Mouse (Mus musculus) ES-CJ7 (cell line): ENCODE data around the gene Zdhhc3.

Source experiments
- DNase-seq: peaks from one replicate; pipeline ENCODE4 v3.0.0; 2011; ENCODE audit warnings: low read depth, low spot score

The Zdhhc3 gene

DNA sequence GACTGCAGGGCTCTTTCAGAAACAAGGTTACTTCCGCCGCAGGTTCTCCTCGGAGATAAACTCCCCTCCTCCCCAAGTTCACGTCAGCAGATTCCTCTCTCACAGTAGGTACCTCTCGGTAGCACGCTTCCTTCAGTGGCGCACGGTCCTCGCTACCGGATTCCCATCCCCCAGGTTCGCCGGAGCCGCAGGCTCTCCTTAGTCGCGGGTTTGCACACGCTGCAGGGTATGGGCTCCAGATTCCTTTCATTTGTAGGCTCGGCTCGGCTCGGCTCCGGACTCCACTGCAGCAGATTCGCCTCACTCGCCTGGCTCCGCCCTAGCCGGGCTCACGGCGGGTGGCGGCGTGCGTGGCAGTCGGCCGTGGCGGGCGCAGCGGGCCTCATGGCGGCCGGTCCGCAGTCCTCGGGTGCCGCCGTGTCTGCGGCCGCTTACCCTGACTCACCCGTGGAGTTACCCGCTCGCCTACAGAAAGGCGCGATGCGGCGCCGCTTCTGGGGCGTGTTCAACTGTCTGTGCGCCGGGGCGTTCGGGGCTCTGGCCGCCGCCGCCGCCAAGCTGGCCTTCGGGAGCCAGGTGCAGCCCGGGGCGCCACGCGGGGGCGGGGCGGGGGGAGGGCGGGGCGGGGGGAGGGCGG is 91.9 kb downstream of the Zdhhc3 start, which contains the start of gene Tmem42:
Gene Tmem42 (plus strand): TSS at position 332 of the 637 bp plus-strand sequence.
- DNase-seq: peak; percentile 76
